Mouse (Mus musculus) heart, embryonic 11.5 days (tissue): ENCODE results near the gene Klk5. TPM values are rescaled to one million over a fixed set of nuclear protein-coding genes. Genes with fewer than 3 reads are reported as not detected.

Source experiments
- ATAC-seq: fragments of 200-750 bp; cut with Nextera tagmentation; replicated peaks from 2 replicates; pipeline ENCODE4 v1.8.0; 2017; ENCODE audit warnings: moderate library complexity; ENCODE audit not compliant: insufficient number of reproducible peaks, low FRiP score, low TSS enrichment
- H3K27ac ChIP-seq: fragments of 300-500 bp; sonication (generic); 2 replicates; pipeline ENCODE4 v1.5.1; 2014; ENCODE audit warnings: mild to moderate bottlenecking, low read depth, low read length
- H3K27me3 ChIP-seq: fragments of 300-500 bp; sonication (generic); 2 replicates; pipeline ENCODE4 v1.6.1; 2014; ENCODE audit warnings: mild to moderate bottlenecking, low read length, mixed read lengths; ENCODE audit not compliant: control insufficient read depth, insufficient read depth
- H3K36me3 ChIP-seq: fragments of 300-500 bp; sonication (generic); 2 replicates; pipeline ENCODE4 v1.6.1; 2014; ENCODE audit warnings: mild to moderate bottlenecking, low read length, moderate library complexity, mixed read lengths; ENCODE audit not compliant: control insufficient read depth, insufficient read depth
- H3K4me1 ChIP-seq: fragments of 300-500 bp; sonication (generic); 2 replicates; pipeline ENCODE4 v1.6.1; 2014; ENCODE audit warnings: low read length; ENCODE audit not compliant: control insufficient read depth, insufficient read depth
- H3K4me2 ChIP-seq: fragments of 300-500 bp; sonication (generic); 2 replicates; pipeline ENCODE4 v1.6.1; 2014; ENCODE audit warnings: mild to moderate bottlenecking, moderate library complexity
- H3K4me3 ChIP-seq: fragments of 300-500 bp; sonication (generic); 2 replicates; pipeline ENCODE4 v1.5.1; 2014; ENCODE audit warnings: low read depth, low read length
- H3K9ac ChIP-seq: fragments of 300-500 bp; sonication (generic); 2 replicates; pipeline ENCODE4 v1.6.1; 2014; ENCODE audit warnings: mild to moderate bottlenecking, low read depth, low read length, moderate library complexity
- H3K9me3 ChIP-seq: fragments of 300-500 bp; sonication (generic); replicated peaks from 2 replicates; pipeline ENCODE4 v1.6.1; 2016; ENCODE audit warnings: low read length; ENCODE audit not compliant: control insufficient read depth
- WGBS: fragments of 180-500 bp; shearing (Covaris S2); extraction: QIAGEN DNeasy Blood & Tissue Kit; methylation state at CpG from one replicate; pipeline ENCODE4 v1.1.7; 2014; ENCODE audit not compliant: insufficient replicate concordance; 5-methylcytosine and 5-hydroxymethylcytosine counted together
- polyA plus RNA-seq: library from polyadenylated mRNA; unstranded; fragments of >200 nt; fragmentation: Nextera tagmentation; extraction: Ambion mirVana; gene quantifications from 2 replicates; pipeline ENCODE4 v1.2.1, GENCODE M21; 2014

The Klk5 gene
- polyA plus RNA-seq, 1 experiment from 2014 or later: not detected

GRCm38 (mm10) chr7:43882346-43882745 lies 40.6 kb downstream of the Klk5 start:
- H3K4me2 ChIP-seq: no peak overlapping the region
- no peak for ATAC-seq
- H3K27ac ChIP-seq: no peak overlapping the region
- no peak overlapping the region for H3K9ac ChIP-seq
- H3K9me3 ChIP-seq: no peaks in the 10 kb centered on the region
- no peaks in the 10 kb centered on the region for H3K36me3 ChIP-seq
- 26% methylated on average over 4 of the region's 4 CpGs for WGBS
- peaks cover 18% of the 10 kb centered on the region for H3K27me3 ChIP-seq
- H3K4me3 ChIP-seq: no peak overlapping the region
- H3K4me1 ChIP-seq: no peaks in the 10 kb centered on the region

GRCm38 (mm10) chr7:43882811-43883210 lies 41.0 kb downstream of the Klk5 start:
- Histone ChIP-seq H3K9me3 (no peaks in the 10 kb centered on the region), H3K27ac (no peak overlapping the region), H3K4me1 (no peaks in the 10 kb centered on the region), H3K27me3 (peaks cover 18% of the 10 kb centered on the region), H3K4me3 (no peak overlapping the region), H3K9ac (no peak overlapping the region), H3K36me3 (no peaks in the 10 kb centered on the region), H3K4me2 (no peak overlapping the region)
- no peak for ATAC-seq
- WGBS: 28% methylated on average over 4 of the region's 4 CpGs

DNA sequence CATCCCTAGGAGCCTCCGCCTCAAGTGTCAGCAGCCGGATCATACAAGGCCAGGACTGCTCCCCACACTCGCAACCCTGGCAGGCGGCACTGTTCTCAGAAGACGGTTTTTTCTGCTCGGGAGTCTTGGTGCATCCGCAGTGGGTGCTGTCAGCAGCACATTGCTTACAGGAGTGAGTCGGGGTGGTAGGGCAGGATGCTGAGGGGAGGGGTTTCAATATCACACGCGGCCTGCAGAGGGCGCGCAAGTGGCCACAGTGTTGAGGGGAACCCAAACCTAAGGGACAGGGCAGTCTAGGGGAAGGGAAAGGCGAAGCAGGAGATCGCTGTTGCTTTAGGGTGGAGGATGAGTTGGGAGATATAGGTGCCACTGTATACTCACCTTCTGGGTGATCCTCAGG lies 41.8 kb downstream of the Klk5 start:
- Histone ChIP-seq H3K4me3 (0 out of 2 replicates have a peak overlapping the region, but pooled peaks have one; percentile 1), H3K9me3 (no peaks in the 10 kb centered on the region), H3K27ac (no peak overlapping the region), H3K4me1 (no peaks in the 10 kb centered on the region), H3K4me2 (peak overlapping the region; percentile 43), H3K9ac (no peak overlapping the region), H3K27me3 (peaks cover 18% of the 10 kb centered on the region), H3K36me3 (no peaks in the 10 kb centered on the region)
- ATAC-seq: no peak
- WGBS: 10% methylated on average over 14 of the region's 14 CpGs

DNA sequence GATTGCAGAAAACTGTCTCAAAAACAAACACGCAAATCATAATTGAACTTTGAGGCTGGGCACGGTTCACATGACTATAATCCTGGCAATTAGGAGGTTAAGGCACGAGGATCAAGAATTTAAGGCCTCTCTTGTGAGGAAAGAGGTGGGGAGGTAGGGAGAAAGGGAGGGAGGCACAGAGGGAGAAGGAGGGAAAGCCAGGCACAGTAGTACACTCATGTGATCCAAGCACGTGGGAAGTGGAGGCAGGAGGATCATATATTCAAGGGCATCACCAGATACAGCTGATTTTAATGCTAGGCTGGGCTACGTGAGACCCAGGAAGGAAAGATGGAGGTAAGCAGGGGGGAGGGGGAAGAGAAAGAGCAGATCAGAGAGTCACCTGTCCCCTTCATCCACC lies 49.6 kb downstream of the Klk5 start:
- 66% methylated on average over 5 of the region's 5 CpGs for WGBS
- no peaks in the 10 kb centered on the region for H3K36me3 ChIP-seq
- H3K9me3 ChIP-seq: no peaks in the 10 kb centered on the region
- no peak overlapping the region for H3K27ac ChIP-seq
- no peak overlapping the region for H3K4me2 ChIP-seq
- no peak overlapping the region for H3K9ac ChIP-seq
- no peak for ATAC-seq
- no peaks in the 10 kb centered on the region for H3K4me1 ChIP-seq
- H3K27me3 ChIP-seq: no peaks in the 10 kb centered on the region
- H3K4me3 ChIP-seq: no peak overlapping the region

DNA sequence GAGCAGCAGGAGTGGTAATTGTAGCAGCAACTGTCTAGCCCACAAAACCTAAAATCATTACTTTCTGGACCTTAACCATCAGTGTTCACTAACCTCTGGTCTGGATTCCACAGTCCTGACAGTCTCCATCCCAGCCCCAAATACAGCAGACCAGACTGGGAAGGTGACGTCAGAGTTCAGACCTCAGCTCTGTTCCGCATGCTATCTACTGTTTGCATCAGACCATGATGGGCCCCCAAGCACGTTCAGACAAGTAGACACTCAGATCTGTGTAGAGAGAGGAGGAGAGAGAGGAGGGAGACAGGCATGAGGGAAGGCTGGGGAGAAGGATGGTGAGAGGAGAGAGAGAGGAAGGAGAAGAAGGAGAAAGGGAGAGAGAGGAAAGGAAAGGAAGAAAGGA lies 50.0 kb downstream of the Klk5 start:
- Histone ChIP-seq H3K27me3 (no peaks in the 10 kb centered on the region), H3K4me1 (no peaks in the 10 kb centered on the region), H3K27ac (no peak overlapping the region), H3K9ac (no peak overlapping the region), H3K36me3 (no peaks in the 10 kb centered on the region), H3K4me2 (no peak overlapping the region), H3K9me3 (no peaks in the 10 kb centered on the region), H3K4me3 (no peak overlapping the region)
- WGBS: 45% methylated on average over 3 of the region's 3 CpGs
- ATAC-seq: no peak

GRCm38 (mm10) chr7:43894836-43895235 lies 53.1 kb downstream of the Klk5 start:
- H3K9me3 ChIP-seq: no peaks in the 10 kb centered on the region
- H3K9ac ChIP-seq: no peak overlapping the region
- no peaks in the 10 kb centered on the region for H3K4me1 ChIP-seq
- no peak overlapping the region for H3K4me3 ChIP-seq
- H3K36me3 ChIP-seq: no peaks in the 10 kb centered on the region
- 9% methylated on average over 1 of the region's 1 CpGs for WGBS
- no peaks in the 10 kb centered on the region for H3K27me3 ChIP-seq
- no peak overlapping the region for H3K27ac ChIP-seq
- ATAC-seq: peak; percentile 82
- no peak overlapping the region for H3K4me2 ChIP-seq

Other genes starting within 250 kb of the Klk5 start
- 0.21 TPM in 1 of 2 replicates, not detected in the other for gene Zfp819, start 234.8 kb upstream of the Klk5 start, polyA plus RNA-seq
- not detected in 2 replicates for gene Ceacam18, start 207.3 kb upstream of the Klk5 start, polyA plus RNA-seq
- gene Siglece, start 181.8 kb upstream of the Klk5 start, polyA plus RNA-seq: 0.23 and 0.37 TPM in 2 replicates
- 4.2 and 5.1 TPM in 2 replicates for gene Ctu1, start 170.0 kb upstream of the Klk5 start, polyA plus RNA-seq
- not detected in 2 replicates for gene Klk14, start 151.6 kb upstream of the Klk5 start, polyA plus RNA-seq
- gene Klk13, start 129.4 kb upstream of the Klk5 start, polyA plus RNA-seq: 0.70 and 0.83 TPM in 2 replicates
- not detected in 2 replicates for gene Klk12, start 73.1 kb upstream of the Klk5 start, polyA plus RNA-seq
- gene Klk11, start 67.4 kb upstream of the Klk5 start, polyA plus RNA-seq: not detected in 2 replicates
- gene Klk10, start 60.9 kb upstream of the Klk5 start, polyA plus RNA-seq: 0.26 TPM in 1 of 2 replicates, not detected in the other
- not detected in 2 replicates for gene Klk9, start 50.1 kb upstream of the Klk5 start, polyA plus RNA-seq
- gene Klk8, start 44.4 kb upstream of the Klk5 start, polyA plus RNA-seq: 26.3 and 32.1 TPM in 2 replicates
- 0.09 TPM in 1 of 2 replicates, not detected in the other for gene Klk7, start 30.7 kb upstream of the Klk5 start, polyA plus RNA-seq
- not detected in 2 replicates for gene Klk6, start 17.5 kb upstream of the Klk5 start, polyA plus RNA-seq
- gene Klk4, start 39.2 kb downstream of the Klk5 start, polyA plus RNA-seq: not detected in 2 replicates
- not detected in 2 replicates for gene Klk15, start 91.8 kb downstream of the Klk5 start, polyA plus RNA-seq
- not detected in 2 replicates for gene Klk1b8, start 108.7 kb downstream of the Klk5 start, polyA plus RNA-seq
- gene Klk1b1, start 124.8 kb downstream of the Klk5 start, polyA plus RNA-seq: not detected in 2 replicates
- gene Klk1b9, start 134.1 kb downstream of the Klk5 start, polyA plus RNA-seq: not detected in 2 replicates
- gene Klk1b11, start 153.9 kb downstream of the Klk5 start, polyA plus RNA-seq: not detected in 2 replicates
- gene Klk1b26, start 170.2 kb downstream of the Klk5 start, polyA plus RNA-seq: not detected in 2 replicates
- not detected in 2 replicates for gene Klk1b27, start 210.3 kb downstream of the Klk5 start, polyA plus RNA-seq